Mouse (Mus musculus) gastrocnemius, adult 18-20 months (tissue): ENCODE data around the gene Krba1. TPM values are rescaled to one million over a fixed set of nuclear protein-coding genes. Genes with fewer than 3 reads are reported as not detected.

Source experiments
- DNase-seq: peaks from one replicate; pipeline ENCODE4 v3.0.0; 2021; ENCODE audit warnings: low spot score
- total RNA-seq, 2 experiments: library from RNA; stranded (reverse); gene quantifications; 2 replicates each; pipeline ENCODE4 v1.2.3; 2021

Gene Krba1
- total RNA-seq, 2 experiments from 2014 or later, result 15.9 to 18.3 TPM

- DNase-seq, result no peak
Measured at GRCm38 (mm10) chr6:48423336-48423735, 27.9 kb downstream of the Krba1 start.

- DNase-seq, result no peak
Measured at GRCm38 (mm10) chr6:48424074-48424473, 28.7 kb downstream of the Krba1 start.

GRCm38 (mm10) chr6:48426956-48427355 lies 31.6 kb downstream of the Krba1 start:
- DNase-seq, result no peak

- no peak for DNase-seq
Measured at GRCm38 (mm10) chr6:48428769-48429557, 33.6 kb downstream of the Krba1 start.

GRCm38 (mm10) chr6:48430748-48431147 lies 35.4 kb downstream of the Krba1 start:
- DNase-seq, result no peak

GRCm38 (mm10) chr6:48432893-48433816 lies 37.8 kb downstream of the Krba1 start:
- no peak for DNase-seq

- no peak for DNase-seq
Measured at GRCm38 (mm10) chr6:48434651-48435050, 39.3 kb downstream of the Krba1 start.

- DNase-seq, result no peak
Measured at GRCm38 (mm10) chr6:48435111-48435510, 39.7 kb downstream of the Krba1 start.

- DNase-seq, result no peak
Measured at GRCm38 (mm10) chr6:48435706-48436349, 40.4 kb downstream of the Krba1 start.

- DNase-seq, result no peak
Measured at GRCm38 (mm10) chr6:48437679-48438376, 42.4 kb downstream of the Krba1 start.

- DNase-seq, result no peak
Measured at GRCm38 (mm10) chr6:48438475-48439125, 43.2 kb downstream of the Krba1 start.

GRCm38 (mm10) chr6:48439654-48440053 lies 44.3 kb downstream of the Krba1 start:
- no peak for DNase-seq

GRCm38 (mm10) chr6:48440306-48441014 lies 45.1 kb downstream of the Krba1 start:
- no peak for DNase-seq

GRCm38 (mm10) chr6:48443592-48444309 lies 48.4 kb downstream of the Krba1 start:
- DNase-seq, result peak; percentile 94

GRCm38 (mm10) chr6:48444310-48445180 lies 49.2 kb downstream of the Krba1 start:
- DNase-seq, result peak; percentile 68

- DNase-seq, result peak; percentile 46
Measured at GRCm38 (mm10) chr6:48445181-48446101, 50.1 kb downstream of the Krba1 start, which contains the start of gene Zfp467. TSS of gene Zfp467 (minus strand) at chr6:48445825.

GRCm38 (mm10) chr6:48446256-48446655 lies 50.9 kb downstream of the Krba1 start:
- no peak for DNase-seq
